Mouse (Mus musculus): ENCODE data around the gene Calcoco1.

Gene Calcoco1

GRCm38 (mm10) chr15:102721980-102722475 is at the start of gene Calcoco1:
Gene Calcoco1, minus strand, starts transcription at chr15:102722178.
- peak; percentile 99 for DNase-seq (ENCODE audit: extremely low spot score)

GRCm38 (mm10) chr15:102770866-102771265 is 48.9 kb upstream of the Calcoco1 start:
- no peak for DNase-seq (ENCODE audit: extremely low spot score)

DNA sequence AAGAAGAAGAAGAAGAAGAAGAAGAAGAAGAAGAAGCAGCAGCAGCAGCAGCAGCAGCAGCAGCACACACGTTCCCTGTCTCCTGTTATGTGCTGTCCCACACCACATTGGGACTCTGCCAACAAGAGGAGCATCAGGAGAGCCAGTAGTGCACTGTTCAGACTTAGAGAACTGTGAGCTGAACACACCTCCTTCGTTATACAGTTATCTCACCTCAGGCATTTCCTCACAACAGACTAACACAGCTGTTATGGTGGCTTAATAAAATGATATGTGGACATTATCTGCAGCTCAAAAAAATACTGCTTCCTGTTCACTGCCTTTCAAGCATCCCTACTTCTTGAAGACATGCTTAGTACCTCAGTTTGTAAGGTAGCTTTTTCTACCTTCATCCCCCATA is 43.2 kb upstream of the Calcoco1 start:
- DNase-seq (ENCODE audit: extremely low spot score): no peak

DNA sequence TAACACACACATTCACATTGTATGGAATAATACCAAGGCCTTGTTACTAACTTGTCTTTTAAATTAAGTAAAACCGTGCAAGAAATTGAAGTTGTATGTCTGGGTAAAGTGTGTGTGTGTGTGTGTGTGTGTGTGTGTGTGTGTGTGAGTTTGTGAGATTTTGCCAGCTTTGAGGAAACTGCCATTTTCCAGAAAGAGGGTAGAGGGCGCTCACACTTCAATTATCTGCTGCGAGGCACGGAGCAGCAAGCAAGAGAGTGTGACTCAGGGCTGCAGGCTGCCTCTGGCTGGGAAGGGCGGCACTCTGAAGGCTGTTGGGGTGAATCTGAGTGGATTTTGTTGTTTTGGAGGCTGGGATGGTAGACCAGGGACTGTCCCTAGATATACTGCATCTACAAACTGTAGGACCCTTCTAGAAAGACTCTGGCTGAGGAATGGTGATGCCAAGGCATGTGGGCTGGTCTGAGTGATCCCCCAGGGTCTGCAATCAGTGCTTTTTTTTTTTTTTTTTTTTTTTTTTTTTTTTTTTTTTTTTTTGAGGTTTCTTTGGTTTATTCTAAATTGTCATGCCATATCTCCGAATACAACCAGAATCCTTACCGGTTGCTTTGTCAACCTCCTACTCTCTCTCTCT is 39.9 kb upstream of the Calcoco1 start:
- peak; percentile 67 for DNase-seq (ENCODE audit: extremely low spot score)

DNA sequence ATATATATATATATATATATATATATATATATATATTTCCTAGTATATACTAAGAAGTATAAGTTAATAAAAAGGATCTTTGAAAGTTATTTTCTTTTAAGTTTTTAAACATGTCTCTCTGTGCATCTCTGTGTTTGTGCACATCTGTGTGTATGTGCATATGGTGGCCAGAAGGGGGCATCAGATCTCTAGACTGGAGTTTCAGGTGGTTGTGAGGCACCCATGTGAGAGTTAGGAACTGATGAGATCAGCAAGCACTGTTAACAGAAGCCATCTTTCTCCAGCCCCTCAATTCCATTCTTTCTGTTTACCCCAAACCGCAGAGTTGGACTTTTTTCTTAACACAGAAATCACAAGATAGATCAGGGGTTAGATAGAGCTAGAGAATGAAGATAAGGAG is 35.7 kb upstream of the Calcoco1 start:
- DNase-seq (ENCODE audit: extremely low spot score): no peak

- no peak for DNase-seq (ENCODE audit: extremely low spot score)
Observed at GRCm38 (mm10) chr15:102755053-102755452, 33.1 kb upstream of the Calcoco1 start.

DNA sequence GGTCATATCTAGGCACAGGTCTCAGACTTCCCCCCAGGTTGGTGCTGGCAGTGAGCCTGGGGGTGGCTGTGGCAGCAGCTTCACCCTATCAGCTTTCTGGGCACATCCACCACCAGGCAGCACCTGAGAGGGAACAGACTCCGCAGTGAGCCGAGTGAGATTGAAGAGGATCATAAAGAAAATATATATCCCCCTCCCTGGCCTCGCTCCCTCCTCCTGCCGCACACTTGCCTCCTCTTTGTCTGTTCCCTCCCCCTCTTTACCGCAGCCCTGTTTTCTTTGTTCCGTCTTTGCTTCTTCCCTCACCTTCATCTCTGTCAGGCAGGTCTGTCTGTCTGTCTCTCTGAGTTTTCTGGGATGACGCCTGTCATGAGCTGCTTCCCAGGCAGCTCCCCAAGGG is 32.4 kb upstream of the Calcoco1 start:
- DNase-seq (ENCODE audit: extremely low spot score): no peak

DNA sequence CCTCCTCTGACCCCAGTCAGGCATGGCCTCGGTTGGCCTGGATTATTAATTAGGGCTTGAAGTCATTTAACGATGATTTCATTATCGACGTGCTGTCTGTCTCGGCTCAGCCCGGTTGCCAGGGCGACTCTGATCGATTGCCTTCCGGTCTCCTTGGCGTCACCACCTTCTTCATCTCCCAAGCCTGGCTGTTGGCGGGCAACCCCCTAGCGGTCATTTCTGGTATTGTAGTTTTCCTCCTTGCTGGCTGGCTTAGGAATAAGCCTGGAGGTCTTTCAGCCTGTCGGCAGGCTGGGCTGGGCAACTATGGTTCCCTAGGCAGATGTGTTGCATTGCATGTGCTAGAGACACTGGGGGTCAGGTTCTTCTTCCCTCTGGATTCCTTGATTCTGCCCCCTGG is 31.2 kb upstream of the Calcoco1 start:
- DNase-seq (ENCODE audit: extremely low spot score): peak; percentile 90

- no peak for DNase-seq (ENCODE audit: extremely low spot score)
Observed at GRCm38 (mm10) chr15:102752164-102752563, 30.2 kb upstream of the Calcoco1 start.

DNA sequence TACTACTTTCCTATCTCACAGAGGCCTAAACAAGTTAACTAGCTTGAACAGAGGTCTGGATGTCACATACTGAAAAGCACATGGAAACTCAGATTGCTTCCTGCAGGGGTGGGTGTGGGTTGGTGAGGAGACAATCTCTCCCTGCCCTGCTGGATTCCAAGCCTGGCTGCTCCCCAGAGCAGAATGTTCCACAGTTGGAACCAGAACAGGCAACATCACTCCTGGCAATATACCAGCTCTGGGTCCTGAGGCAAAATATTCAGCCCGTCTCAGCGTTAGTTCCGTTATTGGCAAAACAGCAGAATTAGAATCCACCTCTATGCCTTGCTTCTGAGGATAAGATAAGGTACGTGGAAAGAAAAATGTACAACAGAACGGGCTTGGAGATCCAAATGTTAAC is 28.3 kb upstream of the Calcoco1 start:
- DNase-seq (ENCODE audit: extremely low spot score): no peak

GRCm38 (mm10) chr15:102749103-102749502 is 27.1 kb upstream of the Calcoco1 start:
- no peak for DNase-seq (ENCODE audit: extremely low spot score)

GRCm38 (mm10) chr15:102747853-102748252 is 25.9 kb upstream of the Calcoco1 start:
- no peak for DNase-seq (ENCODE audit: extremely low spot score)

DNA sequence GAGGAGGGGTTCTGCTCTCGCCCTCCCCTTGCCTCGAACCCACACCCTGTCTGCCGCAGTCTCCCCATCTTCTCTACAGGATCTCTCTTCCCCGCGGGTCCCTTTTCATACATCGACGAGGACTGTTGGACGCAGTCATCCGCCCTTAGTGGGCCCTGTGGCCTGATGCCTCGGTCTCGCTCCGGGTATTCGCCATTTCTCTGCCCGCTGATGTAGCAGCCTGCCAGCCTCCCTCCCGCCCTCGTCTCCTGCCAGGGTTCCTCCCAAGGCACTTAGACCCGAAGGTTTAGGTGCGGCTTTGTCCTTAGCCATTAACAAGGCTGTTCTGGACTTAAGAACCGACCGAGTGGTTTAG is 25.3 kb upstream of the Calcoco1 start:
- peak; percentile 48 for DNase-seq (ENCODE audit: extremely low spot score)

- DNase-seq (ENCODE audit: extremely low spot score): peak; percentile 57
Observed at GRCm38 (mm10) chr15:102746488-102747285, 24.7 kb upstream of the Calcoco1 start.

DNA sequence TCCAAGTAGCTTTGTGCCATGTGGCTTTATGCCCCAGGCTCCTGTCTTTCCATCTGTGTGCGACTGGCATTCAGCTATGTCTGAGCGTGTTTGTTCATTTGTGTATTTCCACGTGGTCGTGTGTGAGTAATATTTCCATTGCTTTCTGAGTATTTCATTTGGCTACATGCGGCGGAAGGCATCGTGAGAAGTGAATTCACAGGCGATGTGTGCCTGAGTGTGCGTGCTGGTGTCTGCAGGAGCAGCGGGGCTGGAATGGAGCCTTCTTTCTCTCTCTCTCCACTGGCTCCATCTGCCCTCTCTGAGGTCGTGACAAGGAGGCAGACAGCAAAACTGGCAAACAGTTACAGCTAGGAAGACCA is 24.1 kb upstream of the Calcoco1 start:
- DNase-seq (ENCODE audit: extremely low spot score): no peak

- DNase-seq (ENCODE audit: extremely low spot score): no peak
Observed at GRCm38 (mm10) chr15:102745387-102745786, 23.4 kb upstream of the Calcoco1 start.

DNA sequence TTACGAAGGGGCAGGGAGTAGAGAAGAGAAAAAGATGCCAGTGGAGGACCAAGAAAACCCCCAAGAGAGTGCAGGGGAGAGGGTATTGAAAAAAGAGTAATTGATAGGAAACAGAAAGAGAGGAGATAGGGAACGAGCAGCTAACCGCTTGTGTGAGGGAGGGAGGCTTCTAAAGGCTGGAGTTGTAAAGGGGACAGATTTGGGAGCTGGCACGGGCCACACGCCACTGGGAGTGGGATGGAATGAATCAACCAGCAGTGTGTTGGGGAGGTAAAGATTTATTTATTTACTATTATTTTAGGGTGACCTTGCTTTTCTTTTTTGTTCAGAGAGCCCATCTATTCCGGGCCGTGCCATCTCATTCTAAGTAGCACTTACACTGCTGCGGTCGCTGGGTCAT is 22.9 kb upstream of the Calcoco1 start:
- no peak for DNase-seq (ENCODE audit: extremely low spot score)

DNA sequence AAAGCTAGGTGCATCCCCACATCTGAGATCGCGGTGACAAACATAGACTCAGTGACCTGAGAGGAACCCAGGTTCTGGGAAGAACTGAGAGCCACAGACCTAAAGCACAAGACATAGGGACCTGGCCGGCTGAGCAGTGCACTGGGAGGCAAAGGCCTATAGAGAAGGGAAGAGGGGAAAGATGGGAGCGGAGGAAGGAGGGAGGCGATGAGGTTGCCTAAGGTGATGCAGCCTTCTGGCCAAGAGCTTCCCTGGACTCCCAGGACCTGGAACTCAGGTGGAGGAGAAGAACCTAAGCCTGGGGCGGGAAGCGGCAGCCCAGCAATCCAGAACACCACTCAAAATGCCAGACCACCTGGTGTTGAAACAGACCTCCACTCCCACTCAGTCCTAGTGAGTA is 22.4 kb upstream of the Calcoco1 start:
- DNase-seq (ENCODE audit: extremely low spot score): no peak

DNA sequence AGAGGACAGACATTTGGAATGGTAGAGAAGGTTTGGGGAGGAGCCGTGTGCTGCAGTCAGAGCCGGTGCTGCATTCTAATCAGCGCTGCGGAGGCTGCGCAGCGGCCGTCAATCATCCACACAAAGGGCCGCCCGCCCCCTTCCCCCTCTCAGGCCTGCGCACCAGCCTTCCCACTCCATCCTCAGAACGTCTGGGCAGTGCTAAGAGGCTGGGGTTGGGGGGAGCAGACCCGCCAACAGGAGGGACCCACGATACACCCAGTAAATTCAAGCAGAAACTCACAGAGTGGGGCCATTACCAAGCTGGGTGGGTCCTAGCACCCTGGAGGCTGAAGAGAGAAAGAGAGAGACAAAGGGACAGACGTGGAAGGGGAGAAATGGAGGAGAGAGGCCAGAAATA is 22.0 kb upstream of the Calcoco1 start:
- DNase-seq (ENCODE audit: extremely low spot score): peak; percentile 56

- DNase-seq (ENCODE audit: extremely low spot score): no peak
Observed at GRCm38 (mm10) chr15:102743196-102743595, 21.2 kb upstream of the Calcoco1 start.

- peak; percentile 91 for DNase-seq (ENCODE audit: extremely low spot score)
Observed at GRCm38 (mm10) chr15:102742589-102742988, 20.6 kb upstream of the Calcoco1 start.

- peak; percentile 66 for DNase-seq (ENCODE audit: extremely low spot score)
Observed at GRCm38 (mm10) chr15:102739520-102740297, 17.7 kb upstream of the Calcoco1 start.

DNA sequence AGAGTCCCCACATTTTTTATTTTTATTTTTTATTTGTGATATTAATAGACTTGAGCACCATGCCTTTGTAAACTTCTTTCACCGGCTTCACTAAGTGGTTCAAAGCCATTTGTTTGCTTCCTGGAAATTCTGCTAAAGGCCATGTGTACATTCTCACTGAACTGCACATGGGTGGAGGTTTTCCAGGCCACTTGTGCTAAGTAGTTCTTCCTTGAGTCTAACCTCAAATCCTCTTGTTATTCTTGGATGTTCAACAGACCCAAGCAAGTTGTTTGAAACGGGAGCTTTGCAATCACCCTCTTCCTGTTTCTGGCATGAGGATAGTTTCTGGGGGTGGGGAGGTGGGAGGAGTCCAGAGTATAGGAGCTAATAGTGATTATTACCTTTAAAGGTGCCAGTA is 16.5 kb upstream of the Calcoco1 start:
- DNase-seq (ENCODE audit: extremely low spot score): no peak
